Mouse (Mus musculus) thymus, postnatal 4 days (tissue): ENCODE data around the gene Art4.
A peak's percentile ranks its signal among the peaks of the same experiment; 100 is the strongest.

Source experiments
- DNase-seq: peaks from one replicate; pipeline ENCODE4 v3.0.0; 2021

Art4 gene

GRCm38 (mm10) chr6:136865360-136865759, 7.8 kb upstream of the Art4 start:
- DNase-seq: no peak

DNA sequence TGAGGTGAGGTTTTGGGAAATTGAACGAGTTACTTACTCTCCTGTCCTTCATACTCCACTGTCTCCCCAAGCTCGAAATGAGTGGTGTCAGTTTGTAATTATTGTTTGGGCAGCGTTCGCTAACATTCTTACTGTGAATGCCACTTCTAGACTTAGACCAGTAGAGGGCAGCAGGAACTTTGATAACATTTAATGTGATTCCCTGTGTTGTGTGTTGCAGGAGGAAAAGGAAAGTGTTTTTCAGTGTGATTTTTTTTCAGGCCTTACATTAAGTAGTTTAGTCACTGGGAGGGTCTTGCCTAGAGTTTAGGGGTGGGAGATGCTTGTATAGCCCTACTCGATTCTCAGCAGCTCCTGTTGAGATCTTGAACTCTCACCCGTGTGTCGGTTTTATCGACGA, 3.5 kb upstream of the Art4 start:
- no peak for DNase-seq

- DNase-seq: no peak
Observed at GRCm38 (mm10) chr6:136858420-136858819, 887 bp upstream of the Art4 start.

DNA sequence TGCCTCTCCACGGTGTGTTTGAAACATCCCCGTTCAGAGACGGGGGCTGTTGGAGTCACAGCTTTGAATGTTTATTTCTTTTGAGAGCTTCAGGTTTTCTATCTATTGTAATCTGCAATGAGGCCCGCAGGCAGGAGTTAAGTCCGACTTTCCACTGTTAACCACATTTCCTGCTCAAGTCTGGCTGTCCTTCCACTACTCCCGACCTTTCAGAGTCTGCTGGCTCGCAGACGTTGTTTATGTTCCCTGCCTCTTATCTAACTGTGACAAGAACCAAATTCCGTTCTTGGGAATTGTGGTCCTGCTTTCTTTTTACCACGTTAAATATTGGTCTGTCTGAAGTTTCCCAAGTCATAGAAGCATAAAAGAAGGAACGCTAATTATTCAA, 334 bp upstream of the Art4 start:
- DNase-seq: no peak

GRCm38 (mm10) chr6:136856071-136856636, 1.4 kb downstream of the Art4 start:
- DNase-seq: peak; percentile 71

DNA sequence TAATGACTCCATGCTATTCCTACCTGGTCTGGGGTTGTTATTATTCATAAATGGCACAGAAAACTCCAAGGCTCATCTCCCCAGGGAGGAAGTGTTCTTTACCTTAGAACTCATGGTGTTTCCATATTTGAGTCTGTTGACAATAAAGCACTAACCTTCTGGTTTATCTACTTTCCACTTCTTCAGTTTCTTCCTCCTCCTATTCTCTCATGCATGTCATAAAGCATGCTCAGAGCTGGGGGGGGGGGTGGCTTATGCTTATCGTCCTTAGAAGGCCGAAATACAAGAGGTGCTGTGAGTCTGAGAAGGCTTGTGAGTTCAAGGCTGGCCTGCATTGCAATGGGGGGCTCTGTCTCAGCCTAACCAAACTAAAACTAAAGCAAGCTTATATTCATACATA, 2.4 kb downstream of the Art4 start:
- DNase-seq: peak; percentile 20

- peak; percentile 62 for DNase-seq
Observed at GRCm38 (mm10) chr6:136854361-136854781, 3.2 kb downstream of the Art4 start.

DNA sequence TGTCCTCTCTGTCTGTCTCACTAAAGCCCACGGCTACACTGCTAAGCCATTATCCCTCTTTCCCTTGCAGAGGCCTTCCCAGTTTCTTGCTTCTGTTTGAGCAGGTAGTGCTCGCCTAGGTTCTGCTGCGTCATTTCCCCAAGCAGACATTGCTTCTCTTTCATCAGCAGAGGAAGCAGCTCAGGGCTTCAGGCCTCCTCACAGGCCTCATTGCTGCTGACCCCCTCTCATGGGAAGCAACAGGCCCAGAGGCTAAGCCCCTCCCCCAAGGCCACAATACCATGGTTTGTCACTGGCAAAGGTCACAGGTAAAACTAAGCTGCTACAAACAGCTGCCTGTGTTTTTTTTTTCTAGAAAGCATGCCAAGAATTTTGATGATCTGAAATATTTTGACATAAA, 4.8 kb downstream of the Art4 start:
- peak; percentile 46 for DNase-seq

GRCm38 (mm10) chr6:136852348-136852747, 5.2 kb downstream of the Art4 start:
- no peak for DNase-seq

DNA sequence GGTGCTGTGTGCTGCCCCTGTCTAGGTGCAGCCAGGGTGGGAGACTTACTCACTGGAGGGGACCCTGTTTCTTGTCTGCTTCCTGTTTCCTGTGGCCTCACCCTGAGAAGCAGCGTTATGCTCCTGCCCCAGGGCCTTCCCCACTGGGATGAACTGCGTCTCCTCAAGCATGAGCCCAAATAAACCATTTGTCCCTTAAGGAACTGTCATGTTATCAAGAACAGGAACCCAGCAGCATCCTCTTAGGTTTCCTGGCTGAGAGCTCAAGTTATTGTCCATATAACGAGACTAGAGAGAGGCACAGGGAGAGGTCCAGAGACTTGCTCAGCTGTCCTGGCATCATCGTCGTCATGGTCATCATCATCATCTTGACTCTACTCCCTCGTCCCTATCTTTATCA, 7.3 kb downstream of the Art4 start:
- DNase-seq: peak; percentile 34

GRCm38 (mm10) chr6:136848971-136849370, 8.6 kb downstream of the Art4 start:
- DNase-seq: no peak

DNA sequence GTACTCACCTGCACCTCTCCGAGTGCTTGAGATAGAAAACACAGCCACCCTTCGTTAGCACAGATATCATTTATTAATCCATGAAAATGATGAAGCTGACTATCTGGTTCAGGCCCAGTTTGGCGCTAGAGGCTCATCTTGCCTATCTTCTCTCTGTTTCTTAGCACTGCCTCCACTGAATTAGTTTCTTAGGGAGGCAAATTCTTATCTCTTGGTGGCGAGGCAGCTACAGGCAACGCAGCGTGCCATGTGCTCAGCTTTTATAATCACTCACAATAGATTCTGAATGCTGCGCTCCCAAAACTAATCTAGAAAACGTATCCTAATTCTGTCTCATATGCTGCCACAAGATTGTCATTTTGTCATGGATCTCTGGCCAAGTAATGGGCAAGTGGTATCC, 9.1 kb downstream of the Art4 start:
- no peak for DNase-seq

- peak; percentile 85 for DNase-seq
Observed at GRCm38 (mm10) chr6:136847790-136848189, 9.7 kb downstream of the Art4 start.

DNA sequence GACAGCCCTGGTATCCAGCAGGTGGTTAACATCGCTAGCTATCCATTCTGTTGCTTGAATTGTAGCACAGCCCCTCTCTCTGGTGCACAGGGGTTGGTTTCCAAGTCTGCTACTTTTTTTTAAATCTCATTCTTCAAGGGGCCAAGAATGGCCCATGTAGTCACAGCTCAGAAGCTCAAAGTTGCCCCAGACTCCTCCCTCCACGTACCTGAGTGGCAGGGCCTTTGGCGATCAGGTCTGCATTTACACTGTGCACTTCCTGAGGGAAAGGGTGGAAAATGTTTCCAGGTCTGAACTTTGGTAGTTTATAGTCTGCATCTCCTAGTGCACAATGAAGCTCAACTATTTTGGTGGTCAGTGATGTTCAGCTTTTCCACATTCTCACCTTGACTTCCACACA, 10.3 kb downstream of the Art4 start:
- no peak for DNase-seq

GRCm38 (mm10) chr6:136845706-136846480, 11.6 kb downstream of the Art4 start:
- DNase-seq: no peak

DNA sequence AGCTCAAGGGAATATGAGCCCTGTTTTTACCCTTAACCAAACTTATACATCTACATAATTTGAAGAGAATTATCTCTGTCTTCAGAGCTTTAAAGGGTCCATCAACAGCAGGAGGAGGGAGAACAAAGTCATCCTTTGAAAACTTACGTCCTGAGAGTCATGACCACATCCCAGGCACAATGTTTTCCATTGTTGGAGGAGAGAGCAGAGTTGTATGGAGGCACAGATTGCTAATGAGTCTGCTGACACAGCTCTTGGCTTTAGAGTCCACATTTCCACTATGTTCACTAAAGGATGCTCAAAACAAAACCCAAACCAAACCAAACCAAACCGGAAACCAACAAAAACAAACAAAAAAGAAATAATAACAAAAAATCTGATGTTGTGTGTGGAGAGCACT, 12.6 kb downstream of the Art4 start:
- no peak for DNase-seq

DNA sequence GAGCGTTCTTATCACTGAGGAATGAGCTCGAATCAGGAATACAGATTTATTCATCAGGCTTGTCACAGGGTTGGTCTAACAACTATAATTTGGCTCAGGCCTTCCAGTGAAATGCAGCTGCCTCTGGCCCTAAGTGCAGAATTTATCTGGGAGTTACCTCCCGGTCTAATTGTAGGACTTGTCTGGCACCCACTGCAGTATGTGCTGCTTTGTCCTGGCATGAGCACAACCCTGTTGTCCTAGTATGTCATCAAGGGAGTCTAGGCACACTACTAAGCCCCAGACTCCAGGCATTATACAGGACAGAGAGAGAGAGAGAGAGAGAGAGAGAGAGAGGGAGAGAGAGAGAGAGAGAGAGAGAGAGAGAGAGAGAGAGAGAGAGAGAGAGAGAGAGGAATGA, 20.2 kb downstream of the Art4 start:
- no peak for DNase-seq

GRCm38 (mm10) chr6:136835352-136835751, 22.2 kb downstream of the Art4 start, which contains the start of gene Smco3:
Smco3 (minus strand) TSS chr6:136835452.
- DNase-seq: no peak

GRCm38 (mm10) chr6:136831712-136832111, 25.8 kb downstream of the Art4 start:
- peak; percentile 48 for DNase-seq

- DNase-seq: no peak
Observed at GRCm38 (mm10) chr6:136828681-136829080, 28.9 kb downstream of the Art4 start.

GRCm38 (mm10) chr6:136827881-136828561, 29.5 kb downstream of the Art4 start, which contains the start of gene Wbp11:
Wbp11 (minus strand) TSS chr6:136828233.
- peak; percentile 92 for DNase-seq

GRCm38 (mm10) chr6:136827516-136827880, 30.0 kb downstream of the Art4 start, which contains the start of gene BC049715:
BC049715 (plus strand) TSS chr6:136827626.
- DNase-seq: no peak

GRCm38 (mm10) chr6:136827116-136827515, 30.4 kb downstream of the Art4 start:
- DNase-seq: no peak

DNA sequence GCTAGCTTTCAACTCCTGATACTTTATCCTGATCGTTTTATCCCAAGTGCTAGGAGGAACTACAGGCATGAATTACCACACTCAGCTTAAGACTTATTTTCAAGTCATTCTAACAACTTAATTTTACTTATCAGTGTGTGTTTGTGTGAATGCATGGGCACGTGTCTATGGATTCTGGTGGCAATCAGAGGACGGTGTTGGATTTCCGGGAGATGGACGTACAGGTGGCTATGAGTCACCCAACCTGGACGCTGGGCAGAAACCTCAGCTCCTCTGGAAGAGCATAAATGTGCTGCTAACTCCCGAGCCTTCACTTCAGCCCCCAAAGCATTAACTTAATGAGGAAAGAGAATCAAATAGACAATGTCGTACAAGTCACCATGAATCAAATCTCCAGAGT, 32.5 kb downstream of the Art4 start:
- DNase-seq: no peak
